ENCODE assay signal across 8 mouse cellular contexts in genomic region chr2:84714811-84715561, GRCm38 (mm10). TPM values are rescaled to one million over a fixed set of nuclear protein-coding genes. Genes with fewer than 3 reads are reported as not detected.
DNase-seq lines count a peak whose midpoint lies in the region; ATAC-seq lines count a peak whose summit lies in the region.

Gene Zdhhc5, minus strand, starts transcription at chr2:84715180.

- peak within 1 kb of the TSS; percentile 92 to 94 for H3K4me3 ChIP-seq in heart, embryonic 14.5 days (ENCODE audit: control insufficient read depth in 1 of 2, insufficient read depth in 1 of 2, low read depth in 1 of 2, low read length in 2 of 2)
- H3K4me3 ChIP-seq in liver, embryonic 13.5 days (replicated peaks): peak within 1 kb of the TSS; percentile 82
- H3K4me3 ChIP-seq in stomach, embryonic 16.5 days (replicated peaks; ENCODE audit: low read length): peak within 1 kb of the TSS; percentile 64

- peaks cover 0 to 15% of the 10 kb centered on the region in 2 experiments; a peak in 2 of 4 replicates for H3K4me1 ChIP-seq in heart, embryonic 14.5 days (ENCODE audit: control insufficient read depth in 2 of 2, insufficient read depth in 2 of 2, low read length in 2 of 2)
- peaks cover 47% of the 10 kb centered on the region for H3K4me1 ChIP-seq in liver, embryonic 13.5 days (replicated peaks)
- H3K4me1 ChIP-seq in stomach, embryonic 16.5 days (ENCODE audit: control insufficient read depth, insufficient read depth, low read length): peaks cover 14% of the 10 kb centered on the region

- peak within 1 kb of the TSS; percentile 98 to 99 for H3K27ac ChIP-seq in heart, embryonic 14.5 days (replicated peaks in 1 of 2; ENCODE audit: control insufficient read depth in 1 of 2, insufficient read depth in 1 of 2, low read depth in 2 of 2, low read length in 2 of 2)
- H3K27ac ChIP-seq in liver, embryonic 13.5 days: peak within 1 kb of the TSS; percentile 98
- peak within 1 kb of the TSS; percentile 96 for H3K27ac ChIP-seq in stomach, embryonic 16.5 days (ENCODE audit: low read length)

- ATAC-seq in CD4-positive, CD25-positive, alpha-beta regulatory T cell, adult 4 months: peak; percentile 69
- ATAC-seq in heart, embryonic 14.5 days (ENCODE audit: insufficient number of reproducible peaks, insufficient read depth, low FRiP score, low read depth): peak; percentile 95
- peak; percentile 89 for ATAC-seq in liver, embryonic 13.5 days (ENCODE audit: low read depth)
- peak; percentile 95 for ATAC-seq in stomach, embryonic 16.5 days (ENCODE audit: insufficient read depth, low FRiP score)

- peaks cover 18% of the 10 kb centered on the region for H3K36me3 ChIP-seq in heart, embryonic 14.5 days (ENCODE audit: control insufficient read depth, insufficient read depth, low read length)
- peaks cover 17% of the 10 kb centered on the region for H3K36me3 ChIP-seq in liver, embryonic 13.5 days
- H3K36me3 ChIP-seq in stomach, embryonic 16.5 days (ENCODE audit: control insufficient read depth, insufficient read depth, low read length): no peaks in the 10 kb centered on the region

- no peaks in the 10 kb centered on the region for H3K9me3 ChIP-seq in heart, embryonic 14.5 days (ENCODE audit: control insufficient read depth, low read length)
- no peaks in the 10 kb centered on the region for H3K9me3 ChIP-seq in liver, embryonic 13.5 days (replicated peaks)
- H3K9me3 ChIP-seq in stomach, embryonic 16.5 days (replicated peaks; ENCODE audit: control insufficient read depth, low read length): no peaks in the 10 kb centered on the region

- under 1% methylated on average over 105 of the region's 107 CpGs for WGBS in heart, embryonic 14.5 days
- under 1% methylated on average over 86 of the region's 107 CpGs for WGBS in liver, embryonic 13.5 days (ENCODE audit: insufficient replicate concordance)
- under 1% methylated on average over 102 of the region's 107 CpGs for WGBS in stomach, embryonic 16.5 days

- peak within 1 kb of the TSS; percentile 98 for H3K9ac ChIP-seq in heart, embryonic 14.5 days (ENCODE audit: low read length)
- H3K9ac ChIP-seq in liver, embryonic 13.5 days: peak within 1 kb of the TSS; percentile 98
- H3K9ac ChIP-seq in stomach, embryonic 16.5 days (ENCODE audit: low read length): peak within 1 kb of the TSS; percentile 80

- DNase-seq in c-Kit-negative CD71-positive TER-119-positive erythroid progenitor cells, embryonic 14.5 days (ENCODE audit: low read depth, low spot score): peak; percentile 98
- DNase-seq in fibroblast of lung, adult 2 months (ENCODE audit: low read depth): peak; percentile 91
- peak; percentile 99 for DNase-seq in kidney, postnatal 14 days
- peak; percentile 98 for DNase-seq in liver, embryonic 13.5 days
- peak; percentile 100 for DNase-seq in neural tube, embryonic 10.5 days (ENCODE audit: extremely low spot score, low spot score)

- H3K27me3 ChIP-seq in heart, embryonic 14.5 days (ENCODE audit: control insufficient read depth, insufficient read depth, low read length): no peaks in the 10 kb centered on the region
- no peaks in the 10 kb centered on the region for H3K27me3 ChIP-seq in liver, embryonic 13.5 days
- no peaks in the 10 kb centered on the region for H3K27me3 ChIP-seq in stomach, embryonic 16.5 days (ENCODE audit: control insufficient read depth, insufficient read depth, low read length)

- H3K4me2 ChIP-seq in heart, embryonic 14.5 days (ENCODE audit: low read length): peak within 1 kb of the TSS; percentile 79
- H3K4me2 ChIP-seq in liver, embryonic 13.5 days: peak within 1 kb of the TSS; percentile 84
- peak within 1 kb of the TSS; percentile 85 for H3K4me2 ChIP-seq in stomach, embryonic 16.5 days (ENCODE audit: low read depth, low read length)

RNA-seq across cellular contexts. Expression of gene Zdhhc5, which starts in this region (rescaled TPM):
- polyA plus RNA-seq in CD4-positive, CD25-positive, alpha-beta regulatory T cell, adult 4 months (2017; shearing (Covaris generic)): 10 to 100 TPM; 10.1 to 12.5 TPM
- 26.4 and 27.1 TPM in 2 replicates for polyA plus RNA-seq in heart, embryonic 14.5 days (2014; fragmentation: Nextera tagmentation; extraction: Ambion mirVana)
- polyA plus RNA-seq in liver, embryonic 13.5 days (2015; fragmentation: Nextera tagmentation; extraction: Ambion mirVana): 15.8 and 22.4 TPM in 2 replicates
- 36.9 and 40.0 TPM in 2 replicates for polyA plus RNA-seq in stomach, embryonic 16.5 days (2015; fragmentation: Nextera tagmentation; extraction: Ambion mirVana)

Comparison
In these comparisons a context has a peak if more than half of its experiments do, and no peak if none do; other contexts are left out.
1. Peak in every context shown above with its lines: DNase-seq, ATAC-seq, H3K4me3 ChIP-seq and H3K27ac ChIP-seq.